Mouse (Mus musculus): ENCODE results near the gene Get4.

Gene Get4

GRCm38 (mm10) chr5:139317751-139318504 is 65.8 kb downstream of the Get4 start:
- DNase-seq (ENCODE audit: inconsistent ontology term): no peak

Measured in Muller cell, postnatal 12 days (primary cell).